Mouse (Mus musculus) natural killer cell, adult 2 months (primary cell): ENCODE measurements around the gene Cacna1c.
"Not testable (repeated sequence)": the region's sequence is repeated elsewhere in the genome, so short reads cannot be mapped to it uniquely, and the experiment has no call there.

Source experiments
- DNase-seq, 2 experiments: peaks; one replicate each; pipeline ENCODE4 v3.0.0; 2022; ENCODE audit warnings: low spot score in 2 of 2

The Cacna1c gene

DNA sequence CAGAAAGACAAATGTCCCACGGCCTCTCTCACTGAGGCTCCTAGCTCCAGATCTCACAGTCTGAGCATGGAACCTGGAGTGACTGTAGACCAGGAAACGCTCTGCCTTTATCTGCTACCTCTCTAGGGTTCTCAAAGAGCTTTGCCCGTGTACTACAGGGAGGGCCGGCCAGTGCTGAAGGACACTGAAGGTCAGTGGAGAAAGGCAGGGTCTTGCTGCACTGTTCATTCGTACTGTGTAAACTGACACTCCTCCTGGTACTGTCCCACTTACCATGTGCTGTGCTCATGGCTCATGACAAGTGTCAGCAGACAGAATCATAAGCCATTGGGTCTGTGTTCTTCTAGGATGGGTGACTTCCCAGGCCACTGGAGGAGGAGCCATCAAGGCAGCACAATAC is 17.2 kb upstream of the Cacna1c start:
- DNase-seq: no peak

DNA sequence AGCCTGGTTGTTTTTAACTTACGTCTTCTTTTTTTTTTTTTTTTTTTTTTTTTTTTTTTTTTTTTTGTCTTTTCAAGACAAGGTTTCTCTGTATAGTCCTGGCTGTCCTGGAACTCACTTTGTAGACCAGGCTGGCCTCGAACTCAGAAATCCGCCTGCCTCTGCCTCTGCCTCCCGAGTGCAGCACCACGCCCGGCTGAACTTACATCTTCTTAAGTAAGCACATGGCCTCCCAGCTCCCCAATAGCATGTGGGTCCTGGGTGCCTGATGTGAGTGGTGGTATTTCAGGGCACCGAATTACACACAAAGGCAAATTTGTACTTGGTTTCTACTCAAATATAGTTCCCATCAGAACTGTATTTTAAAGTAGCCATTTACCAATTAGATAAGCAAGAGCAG is 9.8 kb upstream of the Cacna1c start:
- DNase-seq: not testable (repeated sequence)

DNA sequence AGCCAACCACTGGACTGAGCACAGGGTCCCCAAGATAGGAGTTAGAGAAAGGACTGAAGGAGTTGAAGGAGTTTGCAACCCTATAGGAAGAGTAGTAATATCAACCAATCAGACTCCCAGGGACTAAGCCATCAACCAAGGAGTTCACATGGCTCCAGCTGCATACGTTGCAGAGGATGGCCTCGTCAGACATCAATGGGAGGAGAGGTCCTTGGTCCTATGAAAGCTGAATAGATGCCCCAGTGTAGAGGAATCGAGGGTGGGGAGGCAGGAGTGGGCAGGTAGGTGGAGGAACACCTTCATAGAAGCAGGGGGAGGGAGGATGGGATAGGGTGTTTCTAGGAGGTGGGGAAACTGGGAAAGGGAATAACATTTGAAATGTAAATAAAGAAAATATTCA is 8.7 kb upstream of the Cacna1c start:
- DNase-seq: no peak

- no peak for DNase-seq
Observed at GRCm38 (mm10) chr6:119204286-119204685, 8.1 kb upstream of the Cacna1c start.

GRCm38 (mm10) chr6:119201575-119201974 is 5.4 kb upstream of the Cacna1c start:
- peak in 1 of 2 experiments; percentile 24 for DNase-seq

GRCm38 (mm10) chr6:119200362-119200761 is 4.1 kb upstream of the Cacna1c start:
- no peak for DNase-seq

- peak in 1 of 2 experiments; percentile 46 for DNase-seq
Observed at GRCm38 (mm10) chr6:119199274-119199879, 3.2 kb upstream of the Cacna1c start.

DNA sequence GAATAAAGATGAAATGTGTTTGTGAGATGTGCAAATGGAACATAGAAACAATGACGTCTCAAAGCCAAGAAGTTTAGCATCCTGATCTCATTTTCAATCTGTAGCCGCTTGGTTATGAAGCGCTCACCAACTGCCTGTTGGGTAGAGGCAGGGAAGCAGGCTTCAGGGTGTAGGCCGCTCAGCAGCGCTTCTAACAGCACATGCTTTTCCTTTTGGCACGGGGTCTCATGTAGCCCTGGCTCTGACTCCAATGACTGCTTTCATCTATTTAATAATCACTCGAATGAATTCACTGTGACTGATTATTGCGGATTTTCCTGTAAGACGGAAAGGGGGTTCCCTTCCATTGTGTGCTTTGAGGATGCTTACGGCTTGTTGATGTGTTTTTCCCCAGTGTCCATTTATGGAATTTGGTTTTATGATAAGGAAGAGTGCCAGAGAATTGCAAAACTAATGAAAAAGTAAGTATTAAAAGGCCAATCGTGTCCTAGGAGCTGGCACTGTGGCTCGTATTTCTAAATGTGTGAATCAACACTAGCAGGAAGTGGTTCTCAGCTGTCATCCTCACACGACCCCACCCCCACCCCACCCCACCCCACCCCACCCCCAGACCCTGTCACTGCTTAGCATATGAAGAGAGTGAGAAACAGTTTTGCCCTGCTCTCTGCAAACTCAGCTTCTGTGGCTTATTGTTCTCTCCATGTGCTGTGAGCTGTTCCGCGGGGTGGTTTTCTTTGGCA is 2.5 kb upstream of the Cacna1c start:
- peak; percentile 13 to 47 for DNase-seq

- no peak for DNase-seq
Observed at GRCm38 (mm10) chr6:119194601-119195000, 1.6 kb downstream of the Cacna1c start.

GRCm38 (mm10) chr6:119194161-119194560 is 2.1 kb downstream of the Cacna1c start:
- no peak for DNase-seq

DNA sequence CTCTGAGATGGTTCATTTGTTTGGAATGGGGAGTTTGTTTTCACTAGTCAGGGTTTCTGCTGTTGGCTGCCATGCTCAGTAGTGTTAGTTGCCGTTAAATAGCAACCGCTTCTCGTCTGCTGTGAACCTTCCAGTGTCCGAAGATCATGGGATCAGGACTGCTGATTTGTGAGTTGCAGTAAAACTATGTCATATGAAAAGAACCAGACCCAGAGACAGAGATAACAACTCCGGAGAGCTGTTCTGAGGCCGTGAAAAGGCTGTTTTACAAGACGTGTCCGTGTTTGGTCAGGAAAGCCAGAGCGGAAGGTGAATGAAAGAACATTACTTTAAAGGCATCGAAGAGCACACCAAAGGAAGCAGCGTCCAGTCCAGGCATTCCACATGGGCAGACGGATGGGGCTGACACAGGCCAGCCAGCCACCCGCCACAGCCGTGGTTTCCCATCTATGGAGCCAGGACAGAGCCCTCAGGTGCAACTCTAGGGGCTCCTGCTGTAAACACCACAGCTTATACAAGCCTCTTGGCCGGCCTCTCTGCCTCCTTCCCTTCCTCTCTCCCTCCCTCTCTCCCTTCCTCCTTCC is 2.6 kb downstream of the Cacna1c start:
- no peak for DNase-seq

DNA sequence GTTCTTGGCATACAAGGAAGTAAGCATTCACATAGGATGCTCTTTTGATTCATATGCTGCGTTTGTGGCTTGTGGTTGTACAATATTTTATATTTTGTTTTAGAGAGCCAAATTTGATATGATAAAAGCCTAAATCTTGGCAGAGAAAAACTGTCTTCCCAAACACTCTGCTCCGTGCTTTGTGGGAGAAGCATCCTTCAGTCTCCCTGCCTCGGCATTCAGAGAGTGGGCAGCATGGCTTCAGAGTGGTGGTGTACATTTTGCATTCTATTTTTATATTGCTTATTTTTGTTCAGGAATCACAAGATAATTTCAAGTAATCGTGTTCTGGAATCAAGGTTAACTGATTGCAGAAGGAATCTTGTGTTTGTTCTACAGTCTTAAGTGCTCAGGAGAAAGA is 4.7 kb downstream of the Cacna1c start:
- DNase-seq: no peak

- no peak for DNase-seq
Observed at GRCm38 (mm10) chr6:119187631-119188030, 8.6 kb downstream of the Cacna1c start.

GRCm38 (mm10) chr6:119186658-119187057 is 9.6 kb downstream of the Cacna1c start:
- DNase-seq: no peak

- no peak for DNase-seq
Observed at GRCm38 (mm10) chr6:119183781-119184180, 12.4 kb downstream of the Cacna1c start.

DNA sequence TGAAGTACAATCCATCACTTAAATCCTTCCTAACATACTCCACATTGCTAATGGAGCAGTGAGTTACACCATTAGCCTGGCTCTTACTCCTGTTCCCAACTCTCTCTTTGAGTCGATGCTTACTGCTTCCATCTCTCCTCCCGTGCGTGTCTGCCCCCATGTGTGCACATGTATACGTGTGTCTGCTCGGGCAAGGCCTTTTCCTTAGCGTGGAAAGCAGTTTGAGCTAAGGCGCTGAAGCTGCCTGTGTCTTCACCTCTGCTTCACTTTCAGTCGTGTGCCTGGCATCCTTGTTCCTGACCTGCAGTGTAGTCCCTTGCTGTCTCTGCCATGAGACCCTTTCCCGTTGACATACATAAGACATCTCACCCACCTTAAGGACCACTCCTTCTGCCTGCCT is 14.0 kb downstream of the Cacna1c start:
- no peak for DNase-seq

GRCm38 (mm10) chr6:119180188-119180587 is 16.0 kb downstream of the Cacna1c start:
- DNase-seq: no peak

GRCm38 (mm10) chr6:119177101-119177500 is 19.1 kb downstream of the Cacna1c start:
- no peak for DNase-seq

DNA sequence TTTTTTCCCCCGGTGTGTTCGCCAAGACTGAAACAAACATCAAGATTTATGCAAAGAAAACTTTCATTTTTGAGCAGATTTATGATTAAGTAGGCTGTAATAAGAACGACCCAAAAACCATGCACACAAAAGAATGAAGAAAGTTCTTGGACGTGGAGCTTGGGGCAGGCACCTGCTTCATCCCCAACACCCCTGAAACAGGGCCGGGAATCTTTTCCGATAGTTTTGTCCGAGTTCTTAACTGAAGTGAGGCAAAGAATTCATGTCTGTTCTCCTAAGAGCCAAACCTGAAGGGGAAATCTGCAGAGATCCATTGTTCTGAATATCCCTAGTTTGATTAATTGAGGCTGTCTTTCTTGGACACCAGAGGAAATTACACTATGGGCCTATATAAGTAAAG is 20.1 kb downstream of the Cacna1c start:
- no peak for DNase-seq

GRCm38 (mm10) chr6:119175078-119175853 is 21.0 kb downstream of the Cacna1c start, which contains the start of gene Dcp1b:
Gene Dcp1b (plus strand): TSS chr6:119175253.
- peak; percentile 86 to 90 for DNase-seq

- DNase-seq: no peak
Observed at GRCm38 (mm10) chr6:119174307-119175074, 21.7 kb downstream of the Cacna1c start.
